Mouse (Mus musculus) testis, adult 2 months (tissue): ENCODE results near the gene Stk17b. TPM values are rescaled to one million over a fixed set of nuclear protein-coding genes. Genes with fewer than 3 reads are reported as not detected.

Source experiments
- H3K27ac ChIP-seq: fragments of 200-500 bp; 2 replicates; pipeline ENCODE4 v1.5.1; 2012; ENCODE audit warnings: low read depth, low read length; ENCODE audit not compliant: control insufficient read depth, insufficient read depth
- H3K27me3 ChIP-seq: fragments of 200-500 bp; 2 replicates; pipeline ENCODE4 v1.6.1; 2012; ENCODE audit warnings: mild to moderate bottlenecking, low read length, moderate library complexity; ENCODE audit not compliant: control insufficient read depth, insufficient read depth
- H3K36me3 ChIP-seq: fragments of 200-500 bp; 2 replicates; pipeline ENCODE4 v1.6.1; 2012; ENCODE audit warnings: mild to moderate bottlenecking, low read length; ENCODE audit not compliant: control insufficient read depth, insufficient read depth
- H3K4me1 ChIP-seq: fragments of 200-500 bp; 2 replicates; pipeline ENCODE4 v1.6.1; 2012; ENCODE audit warnings: low read length; ENCODE audit not compliant: control insufficient read depth, insufficient read depth
- H3K4me3 ChIP-seq: fragments of 200-500 bp; 2 replicates; pipeline ENCODE4 v1.5.1; 2012; ENCODE audit warnings: low read depth, mild to moderate bottlenecking, low read length, moderate library complexity, mixed read lengths; ENCODE audit not compliant: control insufficient read depth
- CTCF ChIP-seq: fragments of 200-500 bp; IDR thresholded peaks from 2 replicates; pipeline ENCODE4 v1.5.1; 2012; ENCODE audit warnings: low read depth, mild to moderate bottlenecking, inconsistent platforms, low read length, moderate library complexity; ENCODE audit not compliant: control insufficient read depth, insufficient read depth, insufficient replicate concordance
- POLR2A ChIP-seq: fragments of 200-500 bp; IDR thresholded peaks from 2 replicates; pipeline ENCODE4 v1.6.1; 2012; ENCODE audit warnings: low read depth, mild to moderate bottlenecking, inconsistent platforms, low read length, moderate library complexity; ENCODE audit not compliant: control insufficient read depth
- polyA plus RNA-seq: library from polyadenylated mRNA; depleted of rRNA; stranded (reverse); fragments of >200 nt; gene quantifications from 2 replicates; pipeline ENCODE4 v1.2.3, GENCODE M21; 2012

Gene Stk17b
- polyA plus RNA-seq, 1 experiment, result 6.9 TPM

GRCm38 (mm10) chr1:53820041-53820632, 35.1 kb upstream of the Stk17b start:
- no peak for TF ChIP-seq POLR2A
- Histone ChIP-seq H3K27ac (no peak overlapping the region), H3K4me1 (peaks cover 4% of the 10 kb centered on the region), H3K36me3 (no peaks in the 10 kb centered on the region), H3K27me3 (no peaks in the 10 kb centered on the region), H3K4me3 (no peak overlapping the region)

- no peaks in the 10 kb centered on the region for H3K27me3 ChIP-seq
- no peaks in the 10 kb centered on the region for H3K36me3 ChIP-seq
- H3K4me1 ChIP-seq, result peaks cover under 1% of the 10 kb centered on the region
- no peak overlapping the region for H3K4me3 ChIP-seq
- TF ChIP-seq CTCF (no peak), POLR2A (no peak)
- H3K27ac ChIP-seq, result no peak overlapping the region
Measured at GRCm38 (mm10) chr1:53818072-53818862, 33.2 kb upstream of the Stk17b start.

GRCm38 (mm10) chr1:53816353-53816752, 31.3 kb upstream of the Stk17b start:
- TF ChIP-seq POLR2A, result no peak
- no peak for TF ChIP-seq CTCF
- Histone ChIP-seq H3K4me1 (peaks cover 4% of the 10 kb centered on the region), H3K4me3 (no peak overlapping the region), H3K27me3 (no peaks in the 10 kb centered on the region), H3K27ac (no peak overlapping the region), H3K36me3 (no peaks in the 10 kb centered on the region)

GRCm38 (mm10) chr1:53814077-53814705, 29.2 kb upstream of the Stk17b start:
- no peak overlapping the region for H3K27ac ChIP-seq
- peaks cover 4% of the 10 kb centered on the region for H3K4me1 ChIP-seq
- H3K36me3 ChIP-seq, result no peaks in the 10 kb centered on the region
- H3K27me3 ChIP-seq, result no peaks in the 10 kb centered on the region
- TF ChIP-seq CTCF (no peak), POLR2A (no peak)
- H3K4me3 ChIP-seq, result no peak overlapping the region

- no peaks in the 10 kb centered on the region for H3K36me3 ChIP-seq
Measured at GRCm38 (mm10) chr1:53811919-53812318, 26.9 kb upstream of the Stk17b start.

GRCm38 (mm10) chr1:53808229-53808628, 23.2 kb upstream of the Stk17b start:
- TF ChIP-seq CTCF (no peak), POLR2A (no peak)
- Histone ChIP-seq H3K36me3 (no peaks in the 10 kb centered on the region), H3K27me3 (no peaks in the 10 kb centered on the region), H3K27ac (no peak overlapping the region), H3K4me1 (peaks cover 3% of the 10 kb centered on the region), H3K4me3 (no peak overlapping the region)

More at GRCm38 (mm10) chr1:53811919-53812318, 26.9 kb upstream of the Stk17b start:
- peaks cover 4% of the 10 kb centered on the region for H3K4me1 ChIP-seq
- TF ChIP-seq CTCF, result no peak
- no peak for TF ChIP-seq POLR2A
- no peak overlapping the region for H3K4me3 ChIP-seq
- H3K27me3 ChIP-seq, result no peaks in the 10 kb centered on the region
- H3K27ac ChIP-seq, result no peak overlapping the region

- Histone ChIP-seq H3K4me3 (no peak overlapping the region), H3K27me3 (no peaks in the 10 kb centered on the region), H3K36me3 (no peaks in the 10 kb centered on the region), H3K27ac (no peak overlapping the region), H3K4me1 (no peaks in the 10 kb centered on the region)
- TF ChIP-seq CTCF (no peak), POLR2A (no peak)
Measured at GRCm38 (mm10) chr1:53797811-53798210, 12.8 kb upstream of the Stk17b start.
